Mouse (Mus musculus): Measurements from ENCODE around the gene Gm13283. TPM values are rescaled to one million over a fixed set of nuclear protein-coding genes. Genes with fewer than 3 reads are reported as not detected.
"Not testable (repeated sequence)": the region's sequence is repeated elsewhere in the genome, so short reads cannot be mapped to it uniquely, and the experiment has no call there.

Gene Gm13283
- polyA plus RNA-seq (2016; fragmentation: Nextera tagmentation; extraction: Ambion mirVana) = 0.35 and 0.49 TPM in 2 replicates

DNA sequence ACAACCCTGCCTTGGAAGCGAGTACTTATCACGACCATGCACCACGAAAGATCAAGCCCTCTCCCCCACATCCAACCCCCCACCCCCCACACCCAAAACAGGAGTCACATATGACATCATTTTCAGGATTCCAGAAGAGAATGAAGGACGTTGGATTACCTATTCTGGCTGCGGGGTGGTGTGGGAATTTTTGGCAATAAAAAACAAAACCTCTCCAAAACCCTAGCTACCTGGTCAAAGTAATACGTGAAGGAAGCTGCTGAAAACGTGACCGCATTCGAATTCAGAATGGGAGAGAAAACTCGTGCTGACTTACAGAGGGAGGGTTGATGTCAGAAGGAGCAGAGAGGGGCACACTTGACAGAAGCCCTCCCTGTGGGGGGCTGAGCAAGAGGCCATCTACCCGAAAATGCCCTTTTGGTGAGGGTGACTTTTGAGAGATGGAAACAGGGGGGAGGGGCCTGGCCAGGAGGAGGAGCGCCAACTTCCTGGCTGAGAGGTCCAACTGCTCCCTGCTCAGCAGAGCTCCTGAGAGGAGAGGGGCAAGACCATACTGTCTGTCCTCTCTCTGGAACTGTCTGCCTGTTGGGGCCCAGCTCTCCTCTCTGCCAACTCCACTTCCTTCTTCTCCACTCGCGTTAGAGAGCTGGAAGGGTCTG is at the start of gene Gm13283:
Gene Gm13283, plus strand, starts transcription at position 510 of the 659 bp plus-strand sequence.
- H3K4me1 ChIP-seq = peaks cover 10% of the 10 kb centered on the region
- peak within 1 kb of the TSS; percentile 66; the same call in 1 of the 2 replicates for H3K27ac ChIP-seq
- H3K9me3 ChIP-seq; H3K36me3 ChIP-seq (replicated peaks); H3K27me3 ChIP-seq (ENCODE audit: poor library complexity, severe bottlenecking); DNase-seq (ENCODE audit: extremely low spot score, low spot score): not testable (repeated sequence)
- peak within 1 kb of the TSS; percentile 44 for H3K4me3 ChIP-seq
- 27% methylated on average over 11 of the region's 14 CpGs for WGBS

DNA sequence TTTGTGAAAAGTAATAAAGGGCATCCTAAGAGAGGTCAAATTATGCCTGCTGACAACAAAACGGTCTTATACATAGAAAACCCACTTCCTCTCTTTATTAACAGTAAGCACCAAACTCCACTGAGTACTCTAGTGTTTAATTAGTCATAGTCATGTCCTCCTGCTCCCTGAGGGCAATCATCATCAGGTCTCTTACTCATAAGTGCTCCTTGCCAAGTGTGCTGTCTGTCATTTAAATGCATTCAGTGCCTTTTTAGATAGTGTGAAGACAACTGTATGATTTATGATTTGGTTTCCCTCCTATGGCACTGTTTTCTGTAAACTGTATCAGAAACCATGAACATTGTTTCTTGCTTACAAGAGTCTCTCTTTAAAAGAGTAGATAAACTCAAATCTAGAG is 45.6 kb upstream of the Gm13283 start:
- no peak for DNase-seq (ENCODE audit: extremely low spot score, low spot score)
- Histone ChIP-seq H3K4me1 (peaks cover 15% of the 10 kb centered on the region), H3K9me3 (peaks cover 10% of the 10 kb centered on the region), H3K36me3 (replicated peaks) (peaks cover 70% of the 10 kb centered on the region), H3K27me3 (ENCODE audit: poor library complexity, severe bottlenecking) (no peaks in the 10 kb centered on the region), H3K4me3 (no peak overlapping the region), H3K27ac (no peak overlapping the region)
- 100% methylated on average over 1 of the region's 1 CpGs for WGBS

DNA sequence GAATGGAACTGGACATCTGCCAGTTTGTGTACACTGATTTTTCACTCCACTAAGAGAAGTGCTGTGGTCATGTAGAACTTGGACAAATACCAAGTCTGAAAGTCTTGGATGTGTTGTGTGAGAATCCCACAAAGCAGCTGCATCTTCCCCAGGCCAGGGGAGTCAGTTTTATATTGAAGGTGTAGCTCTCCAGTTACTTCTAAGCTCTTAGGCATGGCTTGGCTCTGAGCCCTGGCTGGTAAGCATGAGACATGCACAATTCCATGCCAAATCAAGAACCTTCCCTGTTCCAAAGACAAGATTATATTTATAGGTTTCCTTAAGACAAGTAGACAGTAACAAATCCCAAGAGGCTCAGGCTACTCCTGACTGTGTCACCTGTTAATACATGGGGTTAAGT is 44.9 kb upstream of the Gm13283 start:
- no peak for DNase-seq (ENCODE audit: extremely low spot score, low spot score)
- H3K4me1 ChIP-seq = peaks cover 23% of the 10 kb centered on the region
- peaks cover 74% of the 10 kb centered on the region for H3K36me3 ChIP-seq (replicated peaks)
- H3K4me3 ChIP-seq = no peak overlapping the region
- no peaks in the 10 kb centered on the region for H3K27me3 ChIP-seq (ENCODE audit: poor library complexity, severe bottlenecking)
- no peak overlapping the region for H3K27ac ChIP-seq
- peaks cover 10% of the 10 kb centered on the region for H3K9me3 ChIP-seq

DNA sequence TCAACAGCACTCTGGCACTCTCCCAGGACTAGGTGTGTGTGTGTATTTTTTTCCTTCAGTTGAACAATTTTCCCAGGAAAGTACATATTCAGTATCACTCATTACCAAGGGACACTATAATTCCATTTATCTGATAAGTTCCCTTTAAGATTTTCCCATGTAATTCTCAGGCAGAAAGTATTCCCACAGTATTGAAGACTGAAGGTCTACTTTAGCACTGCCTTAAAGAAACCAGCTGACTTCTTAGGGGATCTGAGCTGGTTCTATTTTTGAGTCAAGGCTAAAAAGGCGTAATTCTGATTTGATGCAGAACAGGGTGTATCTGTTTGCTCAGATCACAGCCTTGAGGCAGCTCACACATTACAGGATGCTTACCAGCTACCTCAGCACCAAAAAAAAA is 41.2 kb upstream of the Gm13283 start:
- DNase-seq (ENCODE audit: extremely low spot score, low spot score) = no peak
- H3K36me3 ChIP-seq (replicated peaks) = peaks cover 75% of the 10 kb centered on the region
- no peaks in the 10 kb centered on the region for H3K27me3 ChIP-seq (ENCODE audit: poor library complexity, severe bottlenecking)
- H3K9me3 ChIP-seq = peaks cover 10% of the 10 kb centered on the region
- no peak overlapping the region for H3K27ac ChIP-seq
- peaks cover 40% of the 10 kb centered on the region for H3K4me1 ChIP-seq
- WGBS = 82% methylated on average over 1 of the region's 1 CpGs
- peak overlapping the region; percentile 95 for H3K4me3 ChIP-seq

DNA sequence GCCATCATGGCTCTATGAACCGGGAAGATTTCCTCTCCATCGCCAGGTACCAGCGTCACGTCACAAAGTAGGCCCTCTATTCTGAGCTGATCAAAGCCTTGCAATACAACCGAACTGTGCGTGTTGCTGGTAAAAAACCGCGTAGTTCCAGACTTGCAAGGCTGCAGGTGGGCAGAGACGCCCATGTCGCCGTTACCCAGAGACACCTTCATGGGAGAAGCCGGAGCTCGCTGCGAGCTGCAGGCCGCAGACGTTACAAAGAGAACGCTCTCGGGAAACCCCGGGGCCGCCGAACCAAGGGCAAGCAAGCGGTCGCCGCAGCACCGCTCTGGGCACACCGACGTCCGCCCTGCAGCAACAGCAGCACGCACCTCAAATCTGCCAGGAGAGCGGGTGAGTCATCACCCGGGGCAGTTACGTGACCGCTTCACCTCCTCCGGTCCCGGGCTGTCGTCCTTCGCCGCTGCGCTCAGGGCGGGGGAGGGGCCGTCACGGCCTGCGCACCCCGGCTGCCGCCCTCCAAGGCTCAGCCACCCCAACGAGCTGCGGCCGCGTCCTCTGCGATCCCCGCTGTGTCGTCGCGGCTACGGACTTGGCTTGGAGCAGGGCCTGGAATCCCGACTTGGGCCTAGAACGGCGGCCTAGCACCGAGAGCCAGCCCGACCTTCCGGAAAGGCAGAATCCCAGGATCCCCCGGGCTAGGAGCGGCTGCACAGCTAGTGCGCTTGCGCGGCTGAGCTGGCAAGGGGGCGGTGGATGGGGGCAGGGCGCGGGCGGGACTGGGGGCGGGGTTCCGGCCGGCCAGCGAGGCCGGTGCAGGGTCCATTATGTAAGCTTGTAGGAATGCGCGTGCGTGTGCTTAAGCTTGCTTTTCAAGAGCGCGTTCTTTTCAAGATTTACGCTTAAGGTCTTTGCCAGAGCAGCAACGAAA is 37.9 kb upstream of the Gm13283 start, which contains the start of the genes Gm26566 and Klhl9:
Gene Gm26566, plus strand, starts transcription at position 15 of the 931 bp plus-strand sequence.
Gene Klhl9, minus strand, starts transcription at position 675 of the 931 bp plus-strand sequence.
- Histone ChIP-seq H3K27me3 (ENCODE audit: poor library complexity, severe bottlenecking) (no peaks in the 10 kb centered on the region), H3K4me3 (peak within 1 kb of the TSS; percentile 95), H3K27ac (peak within 1 kb of the TSS; percentile 99), H3K36me3 (replicated peaks) (peaks cover 42% of the 10 kb centered on the region), H3K9me3 (no peaks in the 10 kb centered on the region; the same call in 1 of the 2 replicates), H3K4me1 (peaks cover 40% of the 10 kb centered on the region)
- under 1% methylated on average over 82 of the region's 82 CpGs for WGBS
- peak; percentile 97 for DNase-seq (ENCODE audit: extremely low spot score, low spot score)

DNA sequence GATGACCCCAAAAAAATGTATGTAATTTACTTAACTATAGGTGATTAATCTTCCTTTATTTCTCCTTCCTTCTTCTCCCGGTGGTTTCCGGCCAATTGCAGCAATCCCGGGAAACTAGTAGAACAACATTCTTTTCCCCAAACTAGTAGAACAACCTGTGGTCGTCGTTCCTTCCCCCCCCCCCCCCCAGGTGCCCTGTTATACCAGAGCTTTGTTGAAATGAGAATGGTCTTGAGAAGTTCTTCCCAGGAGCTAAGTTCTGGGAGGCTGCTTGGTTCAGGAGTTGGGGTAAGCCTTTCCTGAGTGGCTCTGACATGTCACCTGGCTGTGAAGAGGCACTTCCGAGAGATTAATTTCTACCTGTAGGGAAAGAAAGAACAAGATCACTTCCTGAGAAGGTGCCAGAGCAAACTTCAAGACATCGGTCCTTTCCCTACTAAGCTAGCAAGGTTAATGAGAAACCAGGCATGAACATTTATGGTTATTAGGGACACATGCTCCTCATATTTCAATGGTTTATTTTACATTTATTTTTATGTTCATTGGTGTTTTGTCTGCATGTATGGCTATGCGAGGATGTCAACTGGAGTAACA is 36.3 kb upstream of the Gm13283 start:
- WGBS = 66% methylated on average over 8 of the region's 8 CpGs
- DNase-seq (ENCODE audit: extremely low spot score, low spot score) = no peak
- Histone ChIP-seq H3K27me3 (ENCODE audit: poor library complexity, severe bottlenecking) (no peaks in the 10 kb centered on the region), H3K9me3 (no peaks in the 10 kb centered on the region; the same call in 1 of the 2 replicates), H3K36me3 (replicated peaks) (peaks cover 27% of the 10 kb centered on the region), H3K27ac (no peak overlapping the region), H3K4me3 (no peak overlapping the region), H3K4me1 (peaks cover 30% of the 10 kb centered on the region)

DNA sequence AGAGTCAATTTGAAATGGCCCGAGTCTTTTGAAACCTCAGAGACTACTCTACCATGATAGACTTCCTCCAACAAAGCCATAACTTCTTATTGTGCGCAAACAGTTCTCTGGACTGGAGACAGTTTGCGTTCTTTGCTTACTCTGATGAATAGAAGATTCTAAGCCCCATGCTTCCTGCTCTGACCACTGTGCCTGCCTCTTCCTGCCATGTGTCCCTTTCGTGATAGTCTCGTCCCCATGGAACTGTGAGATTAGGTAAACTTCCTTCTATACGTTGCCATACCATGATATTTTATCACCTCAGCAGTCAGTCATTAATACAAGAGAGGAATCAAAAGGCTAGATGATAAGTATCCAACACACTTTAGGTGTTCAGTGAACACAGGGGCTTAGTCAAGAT is 33.2 kb upstream of the Gm13283 start:
- H3K27ac ChIP-seq = no peak overlapping the region
- H3K36me3 ChIP-seq (replicated peaks) = no peaks in the 10 kb centered on the region
- H3K9me3 ChIP-seq = no peaks in the 10 kb centered on the region
- peaks cover under 1% of the 10 kb centered on the region; the same call in 1 of the 2 replicates for H3K4me1 ChIP-seq
- no peak for DNase-seq (ENCODE audit: extremely low spot score, low spot score)
- H3K27me3 ChIP-seq (ENCODE audit: poor library complexity, severe bottlenecking) = no peaks in the 10 kb centered on the region
- WGBS = 90% methylated on average over 6 of the region's 6 CpGs
- H3K4me3 ChIP-seq = no peak overlapping the region

DNA sequence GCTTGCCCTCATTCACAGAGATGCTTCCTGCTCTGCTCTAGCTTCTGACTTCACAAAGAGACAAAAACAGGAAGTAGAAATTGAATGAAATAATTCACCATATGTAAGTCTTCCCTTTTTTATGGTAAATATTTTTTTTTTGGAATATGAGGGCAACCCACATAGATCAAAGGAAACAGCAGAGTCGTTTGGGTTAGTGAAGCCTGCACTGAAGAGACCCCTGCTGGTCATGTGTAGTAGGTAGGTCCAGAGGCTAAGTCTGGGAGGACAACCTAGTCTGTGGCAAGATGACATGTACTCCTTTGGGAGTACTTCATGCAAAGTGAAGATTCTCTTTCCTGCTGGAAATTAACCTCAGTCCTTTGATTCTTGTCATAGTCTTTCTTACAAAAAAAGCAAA is 32.6 kb upstream of the Gm13283 start:
- no peak for DNase-seq (ENCODE audit: extremely low spot score, low spot score)
- 15% methylated on average over 1 of the region's 1 CpGs for WGBS
- Histone ChIP-seq H3K36me3 (replicated peaks) (no peaks in the 10 kb centered on the region), H3K27ac (no peak overlapping the region), H3K9me3 (no peaks in the 10 kb centered on the region), H3K4me1 (no peaks in the 10 kb centered on the region), H3K27me3 (ENCODE audit: poor library complexity, severe bottlenecking) (no peaks in the 10 kb centered on the region), H3K4me3 (no peak overlapping the region)

DNA sequence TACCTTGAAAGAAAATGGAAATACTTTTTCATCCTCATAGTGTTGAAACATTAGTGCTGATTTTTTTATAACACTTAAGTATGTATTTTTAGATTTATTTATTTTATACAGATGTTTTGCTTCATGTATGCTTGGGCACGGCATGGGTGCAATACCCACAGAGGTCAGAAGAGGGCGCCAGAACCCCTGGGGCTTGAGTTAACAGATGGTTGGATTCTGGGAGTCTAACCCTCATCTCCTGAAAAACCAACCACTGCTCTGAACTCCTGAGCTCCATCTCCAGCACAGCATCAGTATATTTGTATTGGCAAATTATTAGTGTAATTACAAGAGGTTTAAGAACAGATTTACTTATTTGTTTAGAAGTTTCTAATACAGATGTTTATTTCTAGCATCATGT is 21.4 kb upstream of the Gm13283 start:
- Histone ChIP-seq H3K36me3 (replicated peaks) (no peaks in the 10 kb centered on the region), H3K4me3 (no peak overlapping the region), H3K9me3 (no peaks in the 10 kb centered on the region), H3K4me1 (no peaks in the 10 kb centered on the region), H3K27ac (no peak overlapping the region), H3K27me3 (ENCODE audit: poor library complexity, severe bottlenecking) (no peaks in the 10 kb centered on the region)
- WGBS = 4% methylated on average over 2 of the region's 2 CpGs
- peak; percentile 82 for DNase-seq (ENCODE audit: extremely low spot score, low spot score)

DNA sequence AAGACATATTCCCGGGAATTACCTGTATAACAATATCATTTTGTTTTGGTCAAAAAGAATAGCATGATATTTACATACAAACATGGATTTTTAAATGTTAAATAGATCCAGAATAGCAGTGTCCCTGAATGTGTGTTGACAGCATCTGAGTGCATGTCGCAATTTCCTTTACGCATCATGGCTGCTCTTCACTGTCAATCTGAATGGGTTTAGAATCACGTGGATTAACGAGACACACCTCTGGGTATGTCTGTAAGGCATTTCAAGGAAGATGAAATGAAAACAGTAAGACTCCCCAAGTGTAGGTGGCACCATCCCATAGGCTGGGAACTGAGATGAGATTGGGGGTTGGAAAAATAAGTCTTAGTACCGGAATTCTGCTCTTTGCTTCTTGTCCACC is 20.9 kb upstream of the Gm13283 start:
- 91% methylated on average over 6 of the region's 6 CpGs for WGBS
- no peak for DNase-seq (ENCODE audit: extremely low spot score, low spot score)

DNA sequence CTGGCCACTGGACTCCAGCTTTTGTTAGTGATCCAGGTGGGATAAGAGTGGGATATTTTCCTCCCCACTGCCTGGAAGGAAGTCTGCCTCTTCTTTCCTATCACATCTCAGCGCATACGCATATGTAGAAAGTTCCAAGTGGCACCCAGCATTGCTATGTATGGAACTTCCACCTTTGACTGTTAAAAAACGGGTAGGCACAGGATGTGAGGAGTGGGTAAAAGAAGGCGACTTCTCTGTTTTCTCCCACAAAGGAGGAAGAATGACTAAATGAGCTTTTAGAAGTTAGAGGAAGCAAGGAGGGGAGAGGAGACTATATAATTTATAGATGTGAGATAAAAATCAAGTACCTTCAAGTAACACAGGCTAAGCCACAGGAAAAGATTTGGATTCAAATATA is 18.5 kb upstream of the Gm13283 start:
- DNase-seq (ENCODE audit: extremely low spot score, low spot score) = no peak
- Histone ChIP-seq H3K27ac (no peak overlapping the region), H3K27me3 (ENCODE audit: poor library complexity, severe bottlenecking) (no peaks in the 10 kb centered on the region), H3K4me1 (peaks cover 8% of the 10 kb centered on the region), H3K4me3 (no peak overlapping the region), H3K36me3 (replicated peaks) (no peaks in the 10 kb centered on the region), H3K9me3 (no peaks in the 10 kb centered on the region)
- WGBS = 93% methylated on average over 4 of the region's 4 CpGs

More for the DNA sequence above, 20.9 kb upstream of the Gm13283 start:
- no peak overlapping the region for H3K4me3 ChIP-seq
- no peak overlapping the region for H3K27ac ChIP-seq
- H3K4me1 ChIP-seq = no peaks in the 10 kb centered on the region
- no peaks in the 10 kb centered on the region for H3K27me3 ChIP-seq (ENCODE audit: poor library complexity, severe bottlenecking)
- no peaks in the 10 kb centered on the region for H3K9me3 ChIP-seq
- H3K36me3 ChIP-seq (replicated peaks) = no peaks in the 10 kb centered on the region

DNA sequence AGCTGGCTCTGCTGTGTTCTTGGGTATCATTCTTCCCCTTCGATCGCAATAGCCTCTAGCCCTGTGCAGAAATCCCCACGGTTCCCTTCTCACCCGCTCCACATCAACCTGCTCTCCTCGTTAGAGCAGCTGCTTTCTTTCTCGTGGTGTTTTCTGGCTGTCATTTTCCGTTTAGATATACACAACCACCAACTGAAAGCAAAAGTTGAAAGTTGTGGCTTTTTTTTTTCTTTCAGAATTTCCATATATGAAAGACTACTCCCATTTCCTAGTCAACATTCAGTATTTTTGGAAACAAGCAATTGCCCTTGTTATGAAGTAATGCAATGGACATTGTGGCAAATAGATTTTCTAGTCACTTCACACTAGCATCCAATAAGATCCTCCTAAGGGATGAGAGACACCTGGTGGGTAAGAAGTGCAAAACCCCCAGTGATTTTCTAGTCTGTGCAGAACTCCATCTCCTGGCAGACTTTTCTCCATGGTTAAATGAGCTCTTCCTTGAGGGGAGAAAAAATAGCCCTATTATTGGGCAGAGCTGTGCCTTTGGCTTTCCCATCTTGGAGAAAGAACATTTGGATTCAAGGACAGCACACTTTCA is 17.0 kb upstream of the Gm13283 start:
- DNase-seq (ENCODE audit: extremely low spot score, low spot score) = no peak
- no peak overlapping the region for H3K4me3 ChIP-seq
- no peaks in the 10 kb centered on the region for H3K27me3 ChIP-seq (ENCODE audit: poor library complexity, severe bottlenecking)
- WGBS = 86% methylated on average over 7 of the region's 7 CpGs
- H3K9me3 ChIP-seq = no peaks in the 10 kb centered on the region
- H3K36me3 ChIP-seq (replicated peaks) = no peaks in the 10 kb centered on the region
- H3K27ac ChIP-seq = no peak overlapping the region
- H3K4me1 ChIP-seq = peaks cover 8% of the 10 kb centered on the region

Measured in forebrain, embryonic 10.5 days (tissue).